Mouse (Mus musculus) CH12.LX (cell line): ENCODE results near the gene Tspan32. TPM values are rescaled to one million over a fixed set of nuclear protein-coding genes. Genes with fewer than 3 reads are reported as not detected.

Source experiments
- DNase-seq: peaks from one replicate; pipeline ENCODE4 v3.0.0-alpha.2; 2013; ENCODE audit errors: extremely low read depth
- H3K27ac ChIP-seq: 2 replicates; pipeline ENCODE4 v1.5.1; 2012; ENCODE audit warnings: low read depth, mild to moderate bottlenecking, control low read depth, moderate library complexity; ENCODE audit not compliant: insufficient read depth
- H3K27me3 ChIP-seq: replicated peaks from 2 replicates; pipeline ENCODE3; 2012; ENCODE audit warnings: inconsistent platforms
- H3K36me3 ChIP-seq, 2 experiments: replicated peaks in 1 of 2; 2 replicates each; pipeline versions ENCODE3 to v1.6.1; 2012; ENCODE audit warnings: inconsistent platforms in 1 of 2, low read length in 1 of 2, mild to moderate bottlenecking in 1 of 2, mixed read lengths in 1 of 2, moderate library complexity in 1 of 2; ENCODE audit not compliant: control insufficient read depth in 1 of 2, insufficient read depth in 1 of 2
- H3K4me1 ChIP-seq, 2 experiments: 2 replicates each; pipeline ENCODE4 v1.6.1; 2012; ENCODE audit warnings: inconsistent platforms in 1 of 2, moderate library complexity in 1 of 2; ENCODE audit not compliant: insufficient read depth in 2 of 2, control insufficient read depth in 1 of 2
- H3K4me2 ChIP-seq: 2 replicates; pipeline ENCODE4 v1.6.1; 2012; ENCODE audit warnings: low read depth, mild to moderate bottlenecking, control low read depth; ENCODE audit not compliant: poor library complexity, insufficient read depth, severe bottlenecking
- H3K4me3 ChIP-seq, 3 experiments: fragments of 150-350 bp in 1 of 3; sonication (generic) in 1 of 3; replicated peaks in 1 of 3; 2 replicates each; pipeline versions ENCODE3 to v1.5.1; 2011 to 2012; ENCODE audit warnings: low read depth in 2 of 3, low read length in 2 of 3, mild to moderate bottlenecking in 2 of 3, moderate library complexity in 2 of 3, control low read depth in 1 of 3, improper control_type of control experiment in 1 of 3, inconsistent platforms in 1 of 3, mixed read lengths in 1 of 3; ENCODE audit not compliant: poor library complexity in 1 of 3
- H3K79me2 ChIP-seq: replicated peaks from 2 replicates; pipeline ENCODE4 v1.6.1; 2012; ENCODE audit warnings: mild to moderate bottlenecking, moderate library complexity; ENCODE audit not compliant: control insufficient read depth, poor library complexity, insufficient read depth, severe bottlenecking; ENCODE audit errors: extremely low read depth
- H3K9ac ChIP-seq: 2 replicates; pipeline ENCODE4 v1.6.1; 2012; ENCODE audit warnings: low read depth, mild to moderate bottlenecking, control low read depth, moderate library complexity; ENCODE audit not compliant: insufficient read depth
- H3K9me3 ChIP-seq: replicated peaks from 2 replicates; pipeline ENCODE3; 2012; ENCODE audit warnings: low read length, inconsistent platforms, mixed read lengths
- BHLHE40 ChIP-seq: IDR thresholded peaks from 2 replicates; pipeline ENCODE4 v1.6.1; 2011; ENCODE audit warnings: mild to moderate bottlenecking, low read depth, low read length, improper control_type of control experiment
- CHD1 ChIP-seq: IDR thresholded peaks from 2 replicates; pipeline ENCODE4 v1.6.1; 2012; ENCODE audit warnings: low read depth, low read length, improper control_type of control experiment, inconsistent platforms
- E2F4 ChIP-seq: IDR thresholded peaks from 2 replicates; pipeline ENCODE4 v1.6.1; 2011; ENCODE audit warnings: low read depth, low read length, improper control_type of control experiment; ENCODE audit not compliant: insufficient replicate concordance
- ELF1 ChIP-seq: IDR thresholded peaks from 2 replicates; pipeline ENCODE4 v1.6.1; 2014; ENCODE audit warnings: low read depth, mild to moderate bottlenecking, inconsistent platforms, low read length, improper control_type of control experiment
- ETS1 ChIP-seq: conservative IDR thresholded peaks from 2 replicates; pipeline ENCODE4 v1.6.1; 2012; ENCODE audit warnings: low read depth, mild to moderate bottlenecking, inconsistent platforms, low read length, improper control_type of control experiment, moderate library complexity
- HCFC1 ChIP-seq: IDR thresholded peaks from 2 replicates; pipeline ENCODE4 v1.6.1; 2012; ENCODE audit warnings: low read depth, mild to moderate bottlenecking, inconsistent platforms, low read length, improper control_type of control experiment
- IRF4 ChIP-seq: IDR thresholded peaks from 2 replicates; pipeline ENCODE4 v1.6.1; 2014; ENCODE audit warnings: low read depth, mild to moderate bottlenecking, inconsistent platforms, low read length, improper control_type of control experiment
- KAT2A ChIP-seq: IDR thresholded peaks from 2 replicates; pipeline ENCODE4 v1.6.1; 2012; ENCODE audit warnings: low read length, improper control_type of control experiment, inconsistent platforms; ENCODE audit not compliant: insufficient replicate concordance
- MAX ChIP-seq: IDR thresholded peaks from 2 replicates; pipeline ENCODE4 v1.6.1; 2011; ENCODE audit warnings: low read length, improper control_type of control experiment
- MAZ ChIP-seq: IDR thresholded peaks from 2 replicates; pipeline ENCODE4 v1.6.1; 2012; ENCODE audit warnings: low read depth, mild to moderate bottlenecking, inconsistent platforms, low read length, improper control_type of control experiment, moderate library complexity
- MEF2A ChIP-seq: IDR thresholded peaks from 2 replicates; pipeline ENCODE4 v1.6.1; 2014; ENCODE audit warnings: low read depth, mild to moderate bottlenecking, inconsistent platforms, low read length, improper control_type of control experiment, borderline replicate concordance
- NELFE ChIP-seq: IDR thresholded peaks from 2 replicates; pipeline ENCODE4 v1.6.1; 2011; ENCODE audit warnings: low read depth, low read length, improper control_type of control experiment
- NRF1 ChIP-seq: IDR thresholded peaks from 2 replicates; pipeline ENCODE4 v1.6.1; 2014; ENCODE audit warnings: low read depth, mild to moderate bottlenecking, inconsistent platforms, low read length, improper control_type of control experiment, moderate library complexity
- PAX5 ChIP-seq: IDR thresholded peaks from 2 replicates; pipeline ENCODE4 v1.6.1; 2012; ENCODE audit warnings: low read length, inconsistent platforms, mixed read lengths
- POLR2A ChIP-seq: IDR thresholded peaks from 2 replicates; pipeline ENCODE4 v1.6.1; 2011; ENCODE audit warnings: low read depth, mild to moderate bottlenecking, improper control_type of control experiment, low read length
- RAD21 ChIP-seq: IDR thresholded peaks from 2 replicates; pipeline ENCODE4 v1.6.1; 2011; ENCODE audit warnings: low read depth, mild to moderate bottlenecking, low read length, improper control_type of control experiment, moderate library complexity
- SIN3A ChIP-seq: IDR thresholded peaks from 2 replicates; pipeline ENCODE4 v1.6.1; 2012; ENCODE audit warnings: low read length, improper control_type of control experiment, inconsistent platforms
- SMC3 ChIP-seq: IDR thresholded peaks from 2 replicates; pipeline ENCODE4 v1.6.1; 2011; ENCODE audit warnings: low read depth, low read length, improper control_type of control experiment
- TBP ChIP-seq: conservative IDR thresholded peaks from 2 replicates; pipeline ENCODE4 v1.6.1; 2011; ENCODE audit warnings: low read depth, low read length, improper control_type of control experiment
- TCF12 ChIP-seq: IDR thresholded peaks from 2 replicates; pipeline ENCODE4 v1.6.1; 2014; ENCODE audit warnings: low read depth, mild to moderate bottlenecking, inconsistent platforms, low read length, improper control_type of control experiment
- UBTF ChIP-seq: IDR thresholded peaks from 2 replicates; pipeline ENCODE4 v1.6.1; 2012; ENCODE audit warnings: low read depth, mild to moderate bottlenecking, inconsistent platforms, low read length, improper control_type of control experiment, moderate library complexity
- USF1 ChIP-seq: IDR thresholded peaks from 2 replicates; pipeline ENCODE4 v1.6.1; 2014; ENCODE audit warnings: low read depth, mild to moderate bottlenecking, inconsistent platforms, low read length, improper control_type of control experiment
- USF2 ChIP-seq: conservative IDR thresholded peaks from 2 replicates; pipeline ENCODE4 v1.6.1; 2011; ENCODE audit warnings: low read depth, low read length, improper control_type of control experiment
- ZC3H11A ChIP-seq: IDR thresholded peaks from 2 replicates; pipeline ENCODE4 v1.6.1; 2012; ENCODE audit warnings: low read depth, mild to moderate bottlenecking, inconsistent platforms, low read length, improper control_type of control experiment
- ZKSCAN1 ChIP-seq: IDR thresholded peaks from 2 replicates; pipeline ENCODE4 v1.6.1; 2012; ENCODE audit warnings: low read depth, inconsistent platforms, low read length, improper control_type of control experiment, borderline replicate concordance
- ZMIZ1 ChIP-seq: IDR thresholded peaks from 2 replicates; pipeline ENCODE4 v1.6.1; 2012; ENCODE audit warnings: low read depth, mild to moderate bottlenecking, inconsistent platforms, low read length, improper control_type of control experiment
- dilution Hi-C: fragments of 300-500 bp; cut with MboI; formaldehyde crosslinking; loops from 2 replicates; pipeline ENCODE4 v1.14.3; 2020; ENCODE audit warnings: low sequenced_read_pairs; ENCODE audit not compliant: extremely low pct_unique_long_range_greater_than_20kb, extremely low pct_ligation_motif_present
- in situ Hi-C: fragments of 300-500 bp; cut with MboI; formaldehyde crosslinking; loops from 3 replicates; pipeline ENCODE4 v1.14.3; 2019; ENCODE audit warnings: low sequenced_read_pairs, low pct_ligation_motif_present, low pct_unique_long_range_greater_than_20kb, mixed read lengths
- polyA plus RNA-seq: library from polyadenylated mRNA; unstranded; fragments of >175 nt; gene quantifications from 2 replicates; pipeline ENCODE4 v1.2.1, GENCODE M21; 2012; ENCODE audit warnings: low read depth; ENCODE audit not compliant: insufficient read length
- total RNA-seq, 2 experiments: library from RNA; depleted of rRNA; stranded (reverse); fragments of 300-350 nt in 1 of 2; fragments of >200 nt in 1 of 2; gene quantifications; 2 replicates each; pipeline ENCODE4 v1.2.3; 2012 to 2014

The Tspan32 gene
- total and polyA plus RNA-seq, 3 experiments = 28.2 to 34.5 (median 28.6) TPM

DNA sequence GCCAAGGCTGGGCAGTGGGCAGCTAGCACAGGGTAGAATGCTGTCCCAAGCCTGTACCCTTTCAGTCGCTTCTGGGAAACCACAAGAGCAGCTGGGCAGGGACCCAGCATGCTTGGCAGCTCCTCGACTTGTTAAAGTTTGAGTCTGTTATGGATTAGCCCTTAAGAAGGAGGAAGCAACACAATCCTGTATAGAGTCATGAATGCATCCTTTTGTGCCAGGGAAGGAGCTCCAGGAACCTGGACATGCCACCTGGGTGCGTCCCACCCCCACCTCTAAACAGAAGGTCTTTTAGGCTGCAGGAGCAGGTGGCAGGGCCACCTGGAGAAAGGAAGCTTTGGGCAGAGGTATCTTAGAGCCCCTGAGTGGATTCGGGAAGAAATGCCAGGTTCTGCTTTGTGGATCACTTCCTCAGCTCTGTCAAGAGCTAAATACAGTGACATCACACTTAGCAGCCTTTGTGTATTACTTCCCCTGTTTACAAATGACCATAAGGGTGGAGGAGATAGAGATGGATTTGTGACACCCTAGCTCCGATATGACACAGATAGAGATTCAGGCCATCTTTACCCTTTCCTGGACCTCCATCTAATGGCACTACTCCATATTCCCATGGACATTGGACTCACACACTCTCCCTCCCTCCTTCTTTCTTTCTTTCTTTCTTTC lies 54.5 kb downstream of the Tspan32 start:
- H3K79me2 ChIP-seq = peaks cover 80% of the 10 kb centered on the region
- TF ChIP-seq MEF2A (no peak), USF2 (no peak), PAX5 (no peak), ZKSCAN1 (no peak), MAX (no peak), BHLHE40 (no peak), TBP (no peak)
- TF ChIP-seq, all 38 proteins: peak for 0
- H3K9ac ChIP-seq = no peak overlapping the region
- H3K27ac ChIP-seq = no peak overlapping the region
- no peaks in the 10 kb centered on the region for H3K9me3 ChIP-seq
- peaks cover 37 to 69% of the 10 kb centered on the region in 2 experiments for H3K4me1 ChIP-seq
- dilution Hi-C loops (no loop called here), in situ Hi-C loops (no loop called here)
- H3K36me3 ChIP-seq = peaks cover 60 to 99% of the 10 kb centered on the region in 2 experiments
- no peak for DNase-seq
- H3K27me3 ChIP-seq = no peaks in the 10 kb centered on the region
- H3K4me2 ChIP-seq = no peak overlapping the region
- H3K4me3 ChIP-seq = no peak overlapping the region

GRCm38 (mm10) chr7:143062704-143063103 lies 57.9 kb downstream of the Tspan32 start:
- in situ Hi-C loops = no loop called here
- TF ChIP-seq MAZ = no peak
- TF ChIP-seq POLR2A = no peak
- no peak for TF ChIP-seq TCF12
- no peak for TF ChIP-seq MEF2A
- no peak for TF ChIP-seq SIN3A
- Histone ChIP-seq H3K9me3 (no peaks in the 10 kb centered on the region), H3K9ac (no peak overlapping the region), H3K4me1 (peaks cover 14 to 40% of the 10 kb centered on the region in 2 experiments), H3K27ac (no peak overlapping the region), H3K36me3 (peaks cover 70 to 99% of the 10 kb centered on the region in 2 experiments), H3K4me2 (no peak overlapping the region), H3K79me2 (peaks cover 46% of the 10 kb centered on the region), H3K27me3 (no peaks in the 10 kb centered on the region), H3K4me3 (no peak overlapping the region)
- dilution Hi-C loops = no loop called here
- DNase-seq = no peak

GRCm38 (mm10) chr7:143064226-143064625 lies 59.4 kb downstream of the Tspan32 start:
- Histone ChIP-seq H3K79me2 (peaks cover 31% of the 10 kb centered on the region), H3K9me3 (no peaks in the 10 kb centered on the region), H3K4me2 (no peak overlapping the region), H3K9ac (no peak overlapping the region), H3K4me3 (no peak overlapping the region), H3K36me3 (peaks cover 76 to 94% of the 10 kb centered on the region in 2 experiments), H3K4me1 (peaks cover 3 to 36% of the 10 kb centered on the region in 2 experiments; a peak in 3 of 4 replicates), H3K27ac (no peak overlapping the region), H3K27me3 (no peaks in the 10 kb centered on the region)
- TF ChIP-seq USF2 (no peak), USF1 (no peak), NRF1 (no peak), RAD21 (no peak), ETS1 (no peak), SIN3A (no peak), KAT2A (no peak), BHLHE40 (no peak), IRF4 (no peak), UBTF (no peak), E2F4 (no peak), CHD1 (no peak), TCF12 (no peak), NELFE (no peak), ELF1 (no peak), ZC3H11A (no peak), HCFC1 (no peak), ZMIZ1 (no peak), SMC3 (no peak), PAX5 (no peak)
- in situ Hi-C loops = no loop called here
- no peak for DNase-seq
- dilution Hi-C loops = no loop called here
